Mouse (Mus musculus): ENCODE measurements around the gene Rps6. TPM values are rescaled to one million over a fixed set of nuclear protein-coding genes. Genes with fewer than 3 reads are reported as not detected.

The Rps6 gene
- total RNA-seq (2015) (2,501 and 2,579 TPM in 2 replicates), total RNA-seq (2017) (983 and 1,093 TPM in 2 replicates)

DNA sequence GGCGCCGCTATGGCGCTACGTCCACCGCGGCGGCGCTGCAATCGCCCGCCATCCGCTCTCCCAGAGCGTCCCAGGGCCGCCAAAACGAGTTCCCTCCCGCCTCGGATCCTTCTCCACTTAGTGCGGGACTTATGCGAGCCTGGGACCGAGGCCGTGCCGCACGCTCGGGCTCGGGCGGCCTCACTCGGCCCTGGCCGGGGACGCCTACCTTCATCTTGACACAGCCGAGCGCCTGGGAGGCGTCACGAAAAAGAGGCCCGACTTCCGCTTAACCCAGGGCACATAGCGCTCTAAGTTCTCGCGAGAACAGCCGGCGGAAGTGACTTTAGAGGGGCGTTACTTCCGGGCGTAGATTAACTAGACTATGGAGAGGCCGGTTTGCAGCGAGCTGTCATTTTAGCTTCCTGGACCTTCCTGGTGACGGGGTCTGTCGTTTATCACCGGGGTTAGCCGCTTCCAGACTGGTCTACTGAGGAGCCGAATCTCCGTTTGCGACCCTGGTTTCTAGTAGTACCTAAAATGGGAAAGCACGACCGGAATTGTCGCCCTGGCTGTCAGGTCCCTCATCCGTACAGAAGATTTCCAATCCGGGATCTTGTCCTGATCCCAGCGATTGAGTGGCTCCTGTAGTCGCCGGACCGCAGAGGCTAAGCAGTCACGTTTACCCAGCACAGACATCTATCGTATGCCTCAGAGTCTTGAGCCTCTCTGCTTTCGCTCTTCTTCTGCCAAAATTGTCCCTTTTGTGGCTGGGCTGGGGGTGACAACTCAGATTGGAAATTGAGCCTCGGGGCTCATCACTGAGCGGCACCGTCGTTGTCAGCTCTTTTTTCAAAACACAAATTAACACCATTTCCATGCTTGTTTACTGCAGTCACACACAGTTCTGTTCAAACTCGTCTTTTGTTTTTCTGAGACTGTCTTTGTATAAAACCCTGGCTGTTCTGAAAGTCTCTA lies at the start of gene Rps6:
TSS of gene Rps6 (minus strand) at position 300 of the 957 bp plus-strand sequence.
- peak; percentile 96 for ATAC-seq (ENCODE audit: poor library complexity, severe bottlenecking)

- no peak for ATAC-seq (ENCODE audit: poor library complexity, severe bottlenecking)
Observed at GRCm38 (mm10) chr4:86905869-86906268, 48.7 kb upstream of the Rps6 start.

GRCm38 (mm10) chr4:86904969-86905368 lies 47.8 kb upstream of the Rps6 start:
- ATAC-seq (ENCODE audit: poor library complexity, severe bottlenecking): no peak

GRCm38 (mm10) chr4:86902351-86902750 lies 45.1 kb upstream of the Rps6 start:
- no peak for ATAC-seq (ENCODE audit: poor library complexity, severe bottlenecking)

- ATAC-seq (ENCODE audit: poor library complexity, severe bottlenecking): no peak
Observed at GRCm38 (mm10) chr4:86898791-86899474, 41.7 kb upstream of the Rps6 start.

DNA sequence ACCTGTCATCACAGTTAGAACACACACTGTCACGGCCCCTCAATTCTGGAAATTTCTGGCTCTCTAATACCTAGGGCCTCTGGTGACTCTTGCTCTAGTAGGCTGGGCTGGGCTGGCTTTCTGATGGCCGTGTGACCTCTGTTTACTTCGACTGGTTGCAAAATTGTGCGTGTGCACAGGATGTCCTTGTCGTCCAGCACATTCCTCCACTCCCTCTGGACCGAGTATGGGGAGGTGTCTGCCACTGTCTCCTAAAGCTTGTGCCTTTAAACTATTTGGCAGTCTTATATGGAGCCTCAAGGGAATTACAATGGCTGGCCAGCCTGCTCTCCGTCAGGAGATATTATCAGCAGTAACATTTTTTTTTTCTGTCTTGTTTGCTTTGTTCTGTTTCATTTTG lies 40.2 kb upstream of the Rps6 start:
- ATAC-seq (ENCODE audit: poor library complexity, severe bottlenecking): no peak

DNA sequence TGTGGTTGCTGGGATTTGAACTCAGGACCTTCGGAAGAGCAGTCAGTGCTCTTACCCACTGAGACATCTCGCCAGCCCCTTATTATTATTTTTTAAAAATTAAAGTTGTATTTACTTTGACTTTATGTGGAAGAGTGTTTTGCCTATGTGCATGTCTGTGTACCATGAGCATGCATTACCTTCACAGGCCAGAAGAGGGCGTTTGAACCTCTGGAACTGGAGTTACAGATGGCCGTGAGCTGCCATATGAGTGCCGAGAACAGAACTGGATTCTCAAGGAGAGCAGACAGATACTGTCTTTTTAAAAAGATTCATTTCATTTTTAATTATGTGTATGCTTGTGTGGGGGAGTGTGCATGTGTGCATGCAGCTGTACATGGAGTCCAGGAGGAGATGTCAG lies 30.7 kb upstream of the Rps6 start:
- ATAC-seq (ENCODE audit: poor library complexity, severe bottlenecking): no peak

- peak; percentile 72 for ATAC-seq (ENCODE audit: poor library complexity, severe bottlenecking)
Observed at GRCm38 (mm10) chr4:86886160-86886878, 29.1 kb upstream of the Rps6 start.

GRCm38 (mm10) chr4:86885790-86886159 lies 28.6 kb upstream of the Rps6 start:
- peak; percentile 46 for ATAC-seq (ENCODE audit: poor library complexity, severe bottlenecking)

DNA sequence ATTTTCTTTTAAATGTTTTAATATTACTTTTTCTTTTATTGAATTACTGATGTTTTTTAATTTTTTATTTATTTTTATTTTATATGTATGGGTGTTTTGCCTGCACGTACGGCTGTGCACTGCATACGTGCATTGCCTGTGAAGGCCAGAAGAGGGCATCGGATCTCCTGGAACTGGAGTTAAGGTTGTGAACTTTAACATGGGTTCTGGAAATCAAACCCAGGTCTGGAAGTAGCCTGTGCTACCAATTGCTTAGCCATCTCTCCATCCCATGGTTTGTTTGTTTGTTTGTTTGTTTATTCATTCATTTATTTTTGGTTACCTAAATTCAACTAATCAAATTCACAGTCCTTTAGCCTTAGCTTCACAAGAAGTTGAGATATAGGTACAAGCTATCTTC lies 27.7 kb upstream of the Rps6 start:
- peak; percentile 62; the same call in 1 of the 2 replicates for ATAC-seq (ENCODE audit: poor library complexity, severe bottlenecking)

DNA sequence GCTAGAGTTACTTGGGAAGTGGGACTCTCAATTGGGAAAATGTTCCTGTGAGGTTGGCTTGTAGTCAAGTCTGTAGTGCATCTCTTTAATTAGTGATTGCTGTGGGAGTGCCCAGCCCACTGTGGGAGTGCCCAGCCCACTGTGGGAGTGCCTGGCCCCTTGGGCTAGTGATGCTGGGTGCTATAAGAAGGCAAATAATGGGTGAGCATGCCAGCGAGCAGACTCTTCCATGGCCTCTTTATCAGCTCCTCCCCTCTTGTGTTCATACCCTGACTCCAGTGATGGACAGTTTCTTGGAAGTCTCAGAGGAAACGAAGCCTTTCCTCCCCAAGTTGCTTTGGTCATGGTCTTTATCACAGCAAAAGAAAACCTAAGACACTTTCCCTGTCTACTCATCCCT lies 25.2 kb upstream of the Rps6 start:
- ATAC-seq (ENCODE audit: poor library complexity, severe bottlenecking): no peak

DNA sequence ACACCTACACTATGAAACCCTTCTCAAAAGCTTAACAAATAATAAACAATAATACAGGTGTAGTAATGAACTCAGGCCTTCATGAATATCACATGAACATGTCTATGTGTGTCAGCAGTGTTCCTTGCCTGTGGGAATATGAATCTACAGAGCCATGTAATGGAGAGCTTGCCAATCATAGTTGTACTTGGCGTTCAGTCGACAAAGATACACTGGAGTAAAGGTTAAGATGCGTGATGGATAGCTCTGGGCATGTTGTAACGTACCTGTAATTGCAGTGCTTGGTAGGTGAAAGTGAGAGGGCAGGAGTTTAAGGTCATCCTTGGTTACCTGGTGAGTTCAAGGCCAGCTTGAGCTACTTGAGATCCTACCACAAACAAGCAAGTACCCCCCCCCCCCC lies 24.0 kb upstream of the Rps6 start:
- ATAC-seq (ENCODE audit: poor library complexity, severe bottlenecking): no peak

- no peak for ATAC-seq (ENCODE audit: poor library complexity, severe bottlenecking)
Observed at GRCm38 (mm10) chr4:86879477-86879876, 22.3 kb upstream of the Rps6 start.

DNA sequence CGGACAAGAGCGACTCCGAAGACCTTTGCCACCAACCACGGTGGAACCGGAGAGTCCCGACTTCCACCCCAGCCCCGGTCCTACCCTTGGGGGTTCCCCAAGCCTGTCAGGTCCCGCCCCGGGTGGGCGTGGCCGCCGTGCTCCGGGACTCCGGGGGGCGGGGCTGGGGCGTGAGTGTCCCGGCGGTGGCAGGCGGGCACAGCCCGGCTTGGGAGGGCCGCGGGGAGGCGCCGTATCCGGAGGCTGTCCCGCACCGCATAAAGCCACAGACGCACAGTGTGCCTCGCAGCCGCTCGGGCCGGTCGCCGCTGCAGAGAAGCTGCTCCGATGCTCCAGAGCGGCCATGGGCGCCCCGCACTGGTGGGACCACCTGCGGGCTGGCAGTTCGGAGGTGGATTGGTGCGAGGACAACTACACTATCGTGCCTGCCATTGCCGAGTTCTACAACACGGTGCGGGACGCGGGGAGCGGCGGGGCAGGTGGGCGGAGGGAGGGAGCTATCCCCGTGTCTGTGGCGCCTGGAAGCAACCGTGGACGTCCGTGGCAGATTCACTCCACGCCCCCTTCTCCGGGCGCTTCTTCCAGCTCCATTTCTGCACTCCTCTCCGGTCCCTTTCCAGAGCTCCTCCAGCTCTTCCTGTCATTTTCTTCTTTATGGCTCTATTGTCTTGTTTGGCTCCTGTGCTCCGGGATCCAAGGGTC lies 17.1 kb upstream of the Rps6 start, which contains the start of gene Acer2:
TSS of gene Acer2 (plus strand) at position 251 of the 702 bp plus-strand sequence.
- ATAC-seq (ENCODE audit: poor library complexity, severe bottlenecking): peak; percentile 97

DNA sequence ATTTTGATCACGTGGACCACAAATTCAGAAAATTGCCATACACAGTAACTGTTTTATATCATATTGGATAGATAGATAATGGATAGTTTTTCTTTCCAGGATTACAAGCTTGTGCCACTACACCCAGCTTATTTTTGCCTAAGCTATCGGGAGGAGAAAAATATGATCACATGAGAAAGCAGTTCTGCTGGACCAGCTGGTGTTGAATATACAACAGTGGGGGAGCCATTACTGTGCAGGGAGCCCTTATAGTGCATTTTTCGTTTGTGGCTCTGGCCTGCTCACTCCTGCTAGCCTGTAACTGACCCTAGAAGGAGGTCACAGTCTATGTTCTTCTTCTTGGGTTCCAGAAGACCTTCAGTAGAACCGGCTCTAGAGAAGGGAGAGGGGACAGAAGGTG lies 15.9 kb upstream of the Rps6 start:
- ATAC-seq (ENCODE audit: poor library complexity, severe bottlenecking): no peak

DNA sequence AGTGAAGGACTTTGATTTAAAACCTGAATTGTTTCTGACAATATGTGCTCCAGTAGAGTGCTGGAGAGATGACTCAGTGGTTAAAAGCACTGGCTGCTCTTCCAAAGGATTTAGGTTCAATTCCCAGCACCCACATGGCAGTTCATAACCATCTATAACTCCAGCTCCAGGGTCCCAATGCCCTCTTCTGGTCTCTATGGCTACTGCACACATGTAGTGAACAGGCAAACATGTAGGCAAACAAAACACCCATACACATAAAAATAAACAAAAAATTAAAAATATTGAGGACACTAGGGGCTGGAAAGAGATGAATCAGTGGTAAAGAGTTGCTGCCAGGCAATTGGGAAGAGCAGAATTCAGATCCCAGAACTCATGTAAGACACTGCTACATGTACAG lies 14.8 kb upstream of the Rps6 start:
- no peak for ATAC-seq (ENCODE audit: poor library complexity, severe bottlenecking)

GRCm38 (mm10) chr4:86864087-86864486 lies 6.9 kb upstream of the Rps6 start:
- ATAC-seq (ENCODE audit: poor library complexity, severe bottlenecking): no peak

GRCm38 (mm10) chr4:86858070-86858440 lies 843 bp upstream of the Rps6 start:
- no peak for ATAC-seq (ENCODE audit: poor library complexity, severe bottlenecking)

DNA sequence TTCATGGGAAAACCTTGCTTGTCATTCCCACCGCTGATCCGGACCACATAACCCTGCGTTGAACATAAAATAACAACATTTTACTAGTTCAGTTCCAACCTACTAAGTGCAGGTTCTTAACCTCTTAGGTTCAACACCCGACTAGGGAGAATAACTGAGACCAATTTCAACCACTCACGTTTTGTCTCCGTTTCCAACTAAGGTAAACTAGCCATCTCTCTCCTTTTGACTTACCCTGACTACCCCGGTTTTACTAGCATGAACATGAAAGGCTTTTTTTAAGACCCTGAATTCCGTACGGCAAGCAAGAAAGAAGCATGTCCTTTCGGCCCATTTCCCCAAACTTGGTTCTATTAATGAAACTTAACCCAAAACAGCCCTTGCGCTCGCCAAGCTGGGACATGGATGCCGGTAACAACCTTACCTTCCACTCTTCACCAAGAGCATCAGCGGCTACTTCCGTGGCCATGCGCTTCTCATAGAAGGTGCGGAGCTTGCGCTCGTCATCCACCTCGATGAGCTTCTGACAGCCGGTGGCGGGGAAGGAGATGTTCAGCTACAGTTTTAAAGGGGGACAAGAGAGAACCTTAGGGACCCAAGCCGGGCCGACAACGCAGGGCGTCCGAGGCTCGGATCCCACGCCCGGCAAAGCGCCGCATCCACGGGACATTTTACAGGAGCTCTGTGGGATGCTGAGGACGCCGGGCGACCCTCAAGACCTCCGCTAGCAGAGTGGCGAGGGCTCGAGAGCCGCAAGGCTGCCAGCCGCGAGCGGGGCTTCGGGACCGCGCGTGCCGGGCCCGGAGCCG lies 704 bp downstream of the Rps6 start:
- ATAC-seq (ENCODE audit: poor library complexity, severe bottlenecking): no peak
